Mouse (Mus musculus): ENCODE results near the gene Slit3.

The Slit3 gene

GRCm38 (mm10) chr11:35395376-35395775 lies 274.4 kb downstream of the Slit3 start:
- peak; percentile 61 for DNase-seq (ENCODE audit: low read depth, low spot score)

GRCm38 (mm10) chr11:35398353-35398752 lies 277.3 kb downstream of the Slit3 start:
- peak; percentile 63 for DNase-seq (ENCODE audit: low read depth, low spot score)

- peak; percentile 33 for DNase-seq (ENCODE audit: low read depth, low spot score)
Observed at GRCm38 (mm10) chr11:35403516-35403915, 282.5 kb downstream of the Slit3 start.

GRCm38 (mm10) chr11:35406045-35406444 lies 285.0 kb downstream of the Slit3 start:
- DNase-seq (ENCODE audit: low read depth, low spot score): no peak

- DNase-seq (ENCODE audit: low read depth, low spot score): no peak
Observed at GRCm38 (mm10) chr11:35406522-35406921, 285.5 kb downstream of the Slit3 start.

GRCm38 (mm10) chr11:35407341-35408154 lies 286.5 kb downstream of the Slit3 start:
- peak; percentile 95 for DNase-seq (ENCODE audit: low read depth, low spot score)

GRCm38 (mm10) chr11:35410431-35410830 lies 289.4 kb downstream of the Slit3 start:
- no peak for DNase-seq (ENCODE audit: low read depth, low spot score)

GRCm38 (mm10) chr11:35415768-35416401 lies 294.9 kb downstream of the Slit3 start:
- DNase-seq (ENCODE audit: low read depth, low spot score): peak; percentile 57

GRCm38 (mm10) chr11:35416402-35417093 lies 295.5 kb downstream of the Slit3 start:
- peak; percentile 49 for DNase-seq (ENCODE audit: low read depth, low spot score)

- DNase-seq (ENCODE audit: low read depth, low spot score): no peak
Observed at GRCm38 (mm10) chr11:35417911-35418552, 297.0 kb downstream of the Slit3 start.

- no peak for DNase-seq (ENCODE audit: low read depth, low spot score)
Observed at GRCm38 (mm10) chr11:35419013-35419412, 298.0 kb downstream of the Slit3 start.

- no peak for DNase-seq (ENCODE audit: low read depth, low spot score)
Observed at GRCm38 (mm10) chr11:35421728-35422127, 300.7 kb downstream of the Slit3 start.

GRCm38 (mm10) chr11:35428036-35428435 lies 307.0 kb downstream of the Slit3 start:
- DNase-seq (ENCODE audit: low read depth, low spot score): no peak

- DNase-seq (ENCODE audit: low read depth, low spot score): no peak
Observed at GRCm38 (mm10) chr11:35431130-35431529, 310.1 kb downstream of the Slit3 start.

- no peak for DNase-seq (ENCODE audit: low read depth, low spot score)
Observed at GRCm38 (mm10) chr11:35437510-35437909, 316.5 kb downstream of the Slit3 start.

- DNase-seq (ENCODE audit: low read depth, low spot score): no peak
Observed at GRCm38 (mm10) chr11:35440186-35440585, 319.2 kb downstream of the Slit3 start.

GRCm38 (mm10) chr11:35444489-35445100 lies 323.6 kb downstream of the Slit3 start:
- DNase-seq (ENCODE audit: low read depth, low spot score): no peak

- no peak for DNase-seq (ENCODE audit: low read depth, low spot score)
Observed at GRCm38 (mm10) chr11:35447951-35448350, 326.9 kb downstream of the Slit3 start.

GRCm38 (mm10) chr11:35449199-35449598 lies 328.2 kb downstream of the Slit3 start:
- no peak for DNase-seq (ENCODE audit: low read depth, low spot score)

GRCm38 (mm10) chr11:35451636-35452035 lies 330.6 kb downstream of the Slit3 start:
- peak; percentile 76 for DNase-seq (ENCODE audit: low read depth, low spot score)

- DNase-seq (ENCODE audit: low read depth, low spot score): peak; percentile 53
Observed at GRCm38 (mm10) chr11:35452413-35452812, 331.4 kb downstream of the Slit3 start.
